Mouse (Mus musculus): Measurements from ENCODE around the gene Mrps26. TPM values are rescaled to one million over a fixed set of nuclear protein-coding genes. Genes with fewer than 3 reads are reported as not detected.

Mrps26 gene
- polyA plus RNA-seq, 1 experiment from 2014 or later, result 73.1 TPM

GRCm38 (mm10) chr2:130588373-130588772 lies 24.8 kb downstream of the Mrps26 start:
- TF ChIP-seq CTCF (IDR thresholded peaks at IDR 0.05), result no peak
- ChIA-PET POLR2A (no interaction called here), CTCF (interaction anchor here (1.2 kb wide), 1 partner anchor 9 kb away, joined by 3 read pairs; no protein-coding TSS in a partner anchor)

GRCm38 (mm10) chr2:130589157-130589556 lies 25.6 kb downstream of the Mrps26 start:
- ChIA-PET CTCF (interaction anchor here (1.2 kb wide), 1 partner anchor 8 kb away, joined by 3 read pairs; no protein-coding TSS in a partner anchor), POLR2A (no interaction called here)
- in situ Hi-C loops (cut with MboI; ENCODE audit: low pct_unique_long_range_greater_than_20kb), result no loop called here
- ATAC-seq (no peak), DNase-seq (ENCODE audit: low read depth, low spot score) (no peak)
- no peak for TF ChIP-seq CTCF (IDR thresholded peaks at IDR 0.05)
- no peaks in the 10 kb centered on the region for H3K27me3 ChIP-seq

More at GRCm38 (mm10) chr2:130588373-130588772, 24.8 kb downstream of the Mrps26 start:
- ATAC-seq (no peak), DNase-seq (ENCODE audit: low read depth, low spot score) (no peak)
- H3K27me3 ChIP-seq, result no peaks in the 10 kb centered on the region
- in situ Hi-C loops (cut with MboI; ENCODE audit: low pct_unique_long_range_greater_than_20kb), result no loop called here

- ChIA-PET POLR2A (interaction anchor here (1.6 kb wide), 1 partner anchor 16 kb away, joined by 3 read pairs; no protein-coding TSS in a partner anchor), CTCF (no interaction called here)
- in situ Hi-C loops (cut with MboI; ENCODE audit: low pct_unique_long_range_greater_than_20kb), result no loop called here
- no peak for TF ChIP-seq CTCF (IDR thresholded peaks at IDR 0.05)
- ATAC-seq, result no peak
- no peaks in the 10 kb centered on the region for H3K27me3 ChIP-seq
- no peak for DNase-seq (ENCODE audit: low read depth, low spot score)
Observed at GRCm38 (mm10) chr2:130589761-130590160, 26.2 kb downstream of the Mrps26 start.

GRCm38 (mm10) chr2:130591016-130591415 lies 27.5 kb downstream of the Mrps26 start:
- ATAC-seq, result no peak
- H3K27me3 ChIP-seq, result no peaks in the 10 kb centered on the region
- CTCF ChIA-PET, result no interaction called here
- TF ChIP-seq CTCF (IDR thresholded peaks at IDR 0.05), result no peak
- in situ Hi-C loops (cut with MboI; ENCODE audit: low pct_unique_long_range_greater_than_20kb), result no loop called here
- no peak for DNase-seq (ENCODE audit: low read depth, low spot score)
- POLR2A ChIA-PET, result interaction anchor here (0.6 to 1.6 kb wide), 3 partner anchors 15 to 132 kb away, joined by 3 to 5 read pairs (median 4); no protein-coding TSS in a partner anchor

- no peak for DNase-seq (ENCODE audit: low read depth, low spot score)
- TF ChIP-seq CTCF (IDR thresholded peaks at IDR 0.05), result no peak
- no peaks in the 10 kb centered on the region for H3K27me3 ChIP-seq
- in situ Hi-C loops (cut with MboI; ENCODE audit: low pct_unique_long_range_greater_than_20kb), result no loop called here
- ChIA-PET POLR2A (no interaction called here), CTCF (no interaction called here)
- ATAC-seq, result no peak
Observed at GRCm38 (mm10) chr2:130595596-130595995, 32.1 kb downstream of the Mrps26 start.

GRCm38 (mm10) chr2:130597601-130598010 lies 34.1 kb downstream of the Mrps26 start:
- ChIA-PET CTCF (interaction anchor here (0.8 to 1.8 kb wide), 7 partner anchors 9 to 315 kb away, joined by 3 to 11 read pairs (median 4); partner anchors contain the start of gene Mrps26), POLR2A (no interaction called here)
- in situ Hi-C loops (cut with MboI; ENCODE audit: low pct_unique_long_range_greater_than_20kb), result no loop called here
- ATAC-seq (no peak), DNase-seq (ENCODE audit: low read depth, low spot score) (no peak)
- no peaks in the 10 kb centered on the region for H3K27me3 ChIP-seq
- peak; percentile 73 for TF ChIP-seq CTCF (IDR thresholded peaks at IDR 0.05)

- H3K27me3 ChIP-seq, result no peaks in the 10 kb centered on the region
- in situ Hi-C loops (cut with MboI; ENCODE audit: low pct_unique_long_range_greater_than_20kb), result no loop called here
- ChIA-PET POLR2A (no interaction called here), CTCF (interaction anchor here (1.3 to 1.8 kb wide), 3 partner anchors 15 to 35 kb away, joined by 4 to 11 read pairs (median 5); partner anchors contain the start of gene Mrps26)
- DNase-seq (ENCODE audit: low read depth, low spot score), result no peak
- no peak for TF ChIP-seq CTCF (IDR thresholded peaks at IDR 0.05)
- ATAC-seq, result no peak
Observed at GRCm38 (mm10) chr2:130598399-130598798, 34.9 kb downstream of the Mrps26 start.

- in situ Hi-C loops (cut with MboI; ENCODE audit: low pct_unique_long_range_greater_than_20kb), result no loop called here
- POLR2A ChIA-PET, result interaction anchor here (0.6 kb wide), 1 partner anchor 10 kb away, joined by 6 read pairs; no protein-coding TSS in a partner anchor
- ATAC-seq (no peak), DNase-seq (ENCODE audit: low read depth, low spot score) (no peak)
- no peaks in the 10 kb centered on the region for H3K27me3 ChIP-seq
- CTCF ChIA-PET, result no interaction called here
- TF ChIP-seq CTCF (IDR thresholded peaks at IDR 0.05), result no peak
Observed at GRCm38 (mm10) chr2:130602195-130602594, 38.7 kb downstream of the Mrps26 start.

- DNase-seq (ENCODE audit: low read depth, low spot score) (no peak), ATAC-seq (no peak)
- ChIA-PET CTCF (interaction anchor here (0.7 to 1.9 kb wide), 9 partner anchors 9 to 154 kb away, joined by 3 to 11 read pairs (median 3); partner anchors contain the start of gene Ddrgk1), POLR2A (no interaction called here)
- TF ChIP-seq CTCF (IDR thresholded peaks at IDR 0.05), result peak; percentile 69
- in situ Hi-C loops (cut with MboI; ENCODE audit: low pct_unique_long_range_greater_than_20kb), result loop anchor here (10.0 kb wide), 1 partner anchor 152 kb away; no protein-coding TSS in a partner anchor
- H3K27me3 ChIP-seq, result no peaks in the 10 kb centered on the region
Observed at GRCm38 (mm10) chr2:130613091-130613490, 49.5 kb downstream of the Mrps26 start.

Other genes with a start within 250 kb of the Mrps26 start
- gene Cpxm1, start 166.2 kb upstream of the Mrps26 start, polyA plus RNA-seq (2021), result 0.82 TPM
- 0.06 TPM for gene Gm28372, start 158.5 kb upstream of the Mrps26 start, polyA plus RNA-seq (2021)
- gene 1700020A23Rik, start 158.5 kb upstream of the Mrps26 start, polyA plus RNA-seq (2021), result not detected
- not detected for gene Tmem239, start 157.3 kb upstream of the Mrps26 start, polyA plus RNA-seq (2021)
- gene Vps16, start 139.4 kb upstream of the Mrps26 start, polyA plus RNA-seq (2021), result 67.1 TPM
- gene Pced1a, start 139.0 kb upstream of the Mrps26 start, polyA plus RNA-seq (2021), result 29.9 TPM
- gene Ptpra, start 113.5 kb upstream of the Mrps26 start, polyA plus RNA-seq (2021), result 90.4 TPM
- not detected for gene Oxt, start 12.4 kb downstream of the Mrps26 start, polyA plus RNA-seq (2021)
- gene Avp, start 18.8 kb downstream of the Mrps26 start, polyA plus RNA-seq (2021), result not detected
- 8.1 TPM for gene Fastkd5, start 66.3 kb downstream of the Mrps26 start, polyA plus RNA-seq (2021)
- gene Ubox5, start 66.3 kb downstream of the Mrps26 start, polyA plus RNA-seq (2021), result 8.9 TPM
- 14.6 TPM for gene Lzts3, start 79.1 kb downstream of the Mrps26 start, polyA plus RNA-seq (2021)
- 138 TPM for gene Ddrgk1, start 100.9 kb downstream of the Mrps26 start, polyA plus RNA-seq (2021)
- 59.1 TPM for gene Itpa, start 103.9 kb downstream of the Mrps26 start, polyA plus RNA-seq (2021)
- 15.2 TPM for gene Slc4a11, start 133.8 kb downstream of the Mrps26 start, polyA plus RNA-seq (2021)

Measured in Patski (cell line).